Mouse (Mus musculus) forebrain, embryonic 11.5 days (tissue): ENCODE data around the gene Arhgef7. TPM values are rescaled to one million over a fixed set of nuclear protein-coding genes. Genes with fewer than 3 reads are reported as not detected.

Experiments
- ATAC-seq: fragments of 200-750 bp; cut with Nextera tagmentation; replicated peaks from 2 replicates; pipeline ENCODE4 v1.8.0; 2017; ENCODE audit warnings: moderate TSS enrichment; ENCODE audit not compliant: low FRiP score
- DNase-seq: peaks from one replicate; pipeline ENCODE4 v3.0.0-alpha.2; 2017; ENCODE audit warnings: low spot score
- H3K27ac ChIP-seq: fragments of 300-500 bp; sonication (generic); 2 replicates; pipeline ENCODE4 v1.5.1; 2014; ENCODE audit warnings: low read depth, low read length
- H3K27me3 ChIP-seq: fragments of 300-500 bp; sonication (generic); 2 replicates; pipeline ENCODE4 v1.6.1; 2014; ENCODE audit warnings: mild to moderate bottlenecking, low read length, mixed read lengths; ENCODE audit not compliant: control insufficient read depth, insufficient read depth
- H3K36me3 ChIP-seq: fragments of 300-500 bp; sonication (generic); 2 replicates; pipeline ENCODE4 v1.6.1; 2014; ENCODE audit warnings: mild to moderate bottlenecking, low read length, moderate library complexity, mixed read lengths; ENCODE audit not compliant: control insufficient read depth, insufficient read depth
- H3K4me1 ChIP-seq: fragments of 300-500 bp; sonication (generic); replicated peaks from 2 replicates; pipeline ENCODE4 v1.6.1; 2014; ENCODE audit warnings: low read length, mixed read lengths; ENCODE audit not compliant: control insufficient read depth, insufficient read depth
- H3K4me2 ChIP-seq: fragments of 300-500 bp; sonication (generic); 2 replicates; pipeline ENCODE4 v1.6.1; 2014; ENCODE audit warnings: low read depth, mild to moderate bottlenecking, low read length, moderate library complexity, mixed read lengths; ENCODE audit not compliant: severe bottlenecking
- H3K4me3 ChIP-seq: fragments of 300-500 bp; sonication (generic); 2 replicates; pipeline ENCODE4 v1.5.1; 2014; ENCODE audit warnings: low read depth, low read length
- H3K9ac ChIP-seq: fragments of 300-500 bp; sonication (generic); 2 replicates; pipeline ENCODE4 v1.6.1; 2014; ENCODE audit warnings: low read length
- H3K9me3 ChIP-seq: fragments of 300-500 bp; sonication (generic); 2 replicates; pipeline ENCODE4 v1.6.1; 2016; ENCODE audit warnings: low read length, mixed read lengths; ENCODE audit not compliant: control insufficient read depth
- WGBS: fragments of 180-500 bp; shearing (Covaris S2); extraction: QIAGEN DNeasy Blood & Tissue Kit; methylation state at CpG from one replicate; pipeline ENCODE4 v1.1.7; 2014; 5-methylcytosine and 5-hydroxymethylcytosine counted together
- polyA plus RNA-seq: library from polyadenylated mRNA; unstranded; fragments of >200 nt; fragmentation: Nextera tagmentation; extraction: Ambion mirVana; gene quantifications from 2 replicates; pipeline ENCODE4 v1.2.1, GENCODE M21; 2014

The Arhgef7 gene
- polyA plus RNA-seq, 1 experiment from 2014 or later = 81.9 TPM

DNA sequence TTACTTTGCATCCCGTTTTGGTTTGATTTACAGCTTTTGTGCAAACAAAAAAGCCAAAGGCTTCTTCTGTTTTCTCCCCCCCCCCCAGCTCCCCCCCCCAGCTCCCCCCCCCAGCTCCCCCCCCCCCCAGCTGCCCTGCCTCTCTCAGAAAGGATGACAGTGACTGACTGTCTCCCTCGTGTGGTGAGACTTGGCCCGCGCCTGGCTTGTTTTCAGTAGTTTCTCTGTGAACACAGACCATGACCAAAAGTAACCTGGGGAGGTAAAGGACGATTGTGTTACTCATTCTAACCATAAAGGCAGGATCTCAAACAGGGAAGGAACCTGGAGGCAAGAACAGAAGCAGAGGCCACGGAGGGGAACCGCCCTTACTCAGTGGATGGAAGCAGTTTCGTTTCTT, 60.7 kb downstream of the Arhgef7 start:
- no peak overlapping the region for H3K4me2 ChIP-seq
- no peaks in the 10 kb centered on the region for H3K9me3 ChIP-seq
- WGBS = 70% methylated on average over 8 of the region's 8 CpGs
- H3K9ac ChIP-seq = no peak overlapping the region
- no peaks in the 10 kb centered on the region; the same call in 1 of the 2 replicates for H3K36me3 ChIP-seq
- no peaks in the 10 kb centered on the region for H3K4me1 ChIP-seq
- no peak overlapping the region for H3K27ac ChIP-seq
- DNase-seq (no peak), ATAC-seq (no peak)
- H3K27me3 ChIP-seq = no peaks in the 10 kb centered on the region
- no peak overlapping the region for H3K4me3 ChIP-seq

DNA sequence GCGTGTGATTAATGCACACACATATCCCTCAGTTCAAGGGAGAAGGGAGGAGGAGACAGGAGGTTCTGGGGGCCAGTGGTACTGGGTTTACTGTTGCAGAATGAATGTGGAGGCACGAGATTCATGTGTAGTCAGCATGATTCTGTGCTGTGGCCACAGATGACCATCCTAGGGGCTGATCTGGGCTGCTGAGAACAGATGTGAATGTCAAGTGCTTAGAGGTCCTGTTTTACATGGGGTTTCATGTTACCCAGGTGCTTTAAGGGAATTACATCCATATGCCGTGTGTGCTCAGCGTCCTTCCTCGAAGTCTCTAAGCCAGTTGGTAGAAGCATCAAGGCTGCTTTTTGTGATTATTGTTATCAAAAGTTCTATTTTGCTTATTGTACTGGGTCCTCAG, 61.6 kb downstream of the Arhgef7 start:
- H3K9ac ChIP-seq = no peak overlapping the region
- no peak overlapping the region for H3K4me2 ChIP-seq
- ATAC-seq (no peak), DNase-seq (no peak)
- 89% methylated on average over 5 of the region's 5 CpGs for WGBS
- no peaks in the 10 kb centered on the region for H3K4me1 ChIP-seq
- no peak overlapping the region for H3K4me3 ChIP-seq
- H3K27ac ChIP-seq = no peak overlapping the region
- no peaks in the 10 kb centered on the region for H3K27me3 ChIP-seq
- H3K9me3 ChIP-seq = no peaks in the 10 kb centered on the region
- H3K36me3 ChIP-seq = no peaks in the 10 kb centered on the region

DNA sequence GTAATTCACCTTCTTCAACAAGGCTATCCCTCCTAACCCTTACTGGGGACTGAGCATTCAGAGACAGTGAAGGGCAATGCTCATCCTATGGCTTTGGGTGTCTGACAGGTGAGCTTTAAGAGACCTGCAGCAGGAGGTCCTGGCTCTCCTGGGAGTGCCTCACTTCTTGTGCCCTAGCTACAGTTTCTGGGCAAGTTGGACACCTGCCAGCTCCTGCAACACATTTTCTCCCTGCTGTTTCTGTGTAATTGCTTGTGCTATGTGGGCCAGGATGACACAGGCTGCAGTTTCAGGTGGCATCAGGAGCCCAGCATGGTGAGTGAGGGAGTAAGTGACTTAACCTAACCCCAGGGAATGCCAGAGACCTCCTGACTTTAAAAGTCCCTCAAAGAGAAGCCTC, 67.4 kb downstream of the Arhgef7 start:
- H3K27ac ChIP-seq = no peak overlapping the region

DNA sequence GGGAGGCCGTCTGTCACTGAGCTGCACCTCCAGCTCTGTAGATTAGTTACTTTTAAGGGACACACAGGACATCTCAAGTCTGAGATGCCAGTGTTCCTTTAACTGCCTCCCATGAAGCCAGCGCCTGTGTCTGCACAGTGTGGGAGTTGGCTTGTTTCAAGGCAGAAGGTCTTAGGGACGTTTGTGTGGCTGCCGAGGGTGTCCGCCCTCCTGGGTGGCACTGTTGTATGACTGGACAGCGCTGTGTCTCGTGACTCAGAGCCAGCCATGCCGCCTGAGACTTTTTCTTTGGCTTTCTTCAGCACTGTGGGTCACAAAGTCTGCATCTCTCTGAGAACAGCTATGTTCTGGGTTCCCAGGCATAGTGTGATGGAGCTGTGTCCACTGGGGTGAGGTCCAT, 69.6 kb downstream of the Arhgef7 start:
- Histone ChIP-seq H3K27me3 (no peaks in the 10 kb centered on the region), H3K4me1 (no peaks in the 10 kb centered on the region), H3K4me2 (no peak overlapping the region), H3K36me3 (no peaks in the 10 kb centered on the region; the same call in 1 of the 2 replicates), H3K9me3 (no peaks in the 10 kb centered on the region), H3K27ac (no peak overlapping the region), H3K4me3 (no peak overlapping the region), H3K9ac (no peak overlapping the region)
- ATAC-seq (no peak), DNase-seq (no peak)
- WGBS = 88% methylated on average over 8 of the region's 8 CpGs

More for the DNA sequence above, 67.4 kb downstream of the Arhgef7 start:
- no peaks in the 10 kb centered on the region for H3K27me3 ChIP-seq
- H3K4me2 ChIP-seq = no peak overlapping the region
- H3K9ac ChIP-seq = no peak overlapping the region
- H3K4me3 ChIP-seq = no peak overlapping the region
- H3K9me3 ChIP-seq = no peaks in the 10 kb centered on the region
- no peak for DNase-seq
- H3K36me3 ChIP-seq = no peaks in the 10 kb centered on the region
- no peaks in the 10 kb centered on the region for H3K4me1 ChIP-seq
- no peak for ATAC-seq

DNA sequence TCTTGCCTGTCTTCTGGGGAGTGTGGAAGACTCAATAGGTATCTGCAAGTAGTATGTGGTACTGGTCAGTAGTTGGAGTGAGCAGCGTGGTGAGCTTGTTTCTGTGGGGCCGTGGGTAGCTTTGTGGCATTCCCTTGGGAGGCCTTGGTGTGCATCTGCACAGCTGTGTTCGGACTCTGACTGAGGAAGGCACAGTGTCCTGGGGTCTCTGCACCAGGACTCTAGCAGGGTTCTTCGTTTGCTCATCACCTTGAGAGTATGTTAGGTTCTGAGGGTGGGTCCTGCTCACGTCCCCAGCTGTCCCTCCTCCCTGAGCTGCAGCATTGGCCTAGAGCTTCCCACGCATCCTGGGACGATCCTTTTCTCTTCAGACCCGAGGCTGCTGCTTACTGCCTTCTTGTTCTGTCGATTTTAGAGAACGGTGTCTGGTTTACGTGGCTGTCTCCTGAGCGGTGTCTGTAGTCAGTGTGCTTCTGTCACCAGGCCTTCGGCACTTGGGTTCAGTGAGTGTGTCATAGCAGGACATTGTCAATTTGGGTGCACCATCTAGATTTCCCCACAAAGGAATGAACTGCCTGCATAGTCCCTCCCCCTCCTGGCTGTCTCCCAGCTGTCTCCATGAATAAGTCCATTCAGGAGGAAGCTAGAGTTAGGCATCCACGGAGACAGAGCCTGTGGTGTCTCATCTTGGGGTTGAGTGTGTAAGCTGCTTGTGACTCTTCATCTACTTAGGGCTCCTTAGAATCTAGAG, 70.4 kb downstream of the Arhgef7 start:
- ATAC-seq (no peak), DNase-seq (no peak)
- no peak overlapping the region for H3K27ac ChIP-seq
- 85% methylated on average over 14 of the region's 14 CpGs for WGBS
- H3K4me2 ChIP-seq = no peak overlapping the region
- H3K9me3 ChIP-seq = no peaks in the 10 kb centered on the region
- no peaks in the 10 kb centered on the region for H3K27me3 ChIP-seq
- no peaks in the 10 kb centered on the region; the same call in 1 of the 2 replicates for H3K36me3 ChIP-seq
- no peak overlapping the region for H3K4me3 ChIP-seq
- no peak overlapping the region for H3K9ac ChIP-seq
- H3K4me1 ChIP-seq = no peaks in the 10 kb centered on the region

DNA sequence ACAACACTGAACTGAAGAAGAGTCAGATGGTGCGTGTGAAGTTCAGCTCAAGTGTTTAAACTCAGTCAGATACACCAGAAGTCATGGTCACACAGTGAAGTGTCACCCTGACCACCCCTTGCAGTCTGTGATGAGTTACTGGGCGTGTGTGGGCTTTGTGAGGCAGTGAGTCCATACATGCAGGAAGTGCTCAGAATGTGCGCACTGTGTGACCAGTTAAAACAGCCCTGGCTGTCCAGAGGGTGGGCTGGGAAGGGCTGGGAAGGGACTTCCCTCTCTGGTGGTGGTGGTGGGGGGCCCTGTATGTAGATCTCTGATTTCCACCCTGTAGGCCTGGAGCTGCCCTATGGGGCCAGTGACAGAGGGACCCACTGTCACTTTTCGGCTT, 71.0 kb downstream of the Arhgef7 start:
- no peak for DNase-seq
- no peaks in the 10 kb centered on the region for H3K9me3 ChIP-seq
- H3K9ac ChIP-seq = no peak overlapping the region
- H3K27ac ChIP-seq = no peak overlapping the region
- no peaks in the 10 kb centered on the region for H3K4me1 ChIP-seq
- no peaks in the 10 kb centered on the region for H3K27me3 ChIP-seq
- H3K36me3 ChIP-seq = no peaks in the 10 kb centered on the region; the same call in 1 of the 2 replicates
- no peak for ATAC-seq
- H3K4me2 ChIP-seq = no peak overlapping the region
- no peak overlapping the region for H3K4me3 ChIP-seq
- WGBS = 83% methylated on average over 4 of the region's 4 CpGs

DNA sequence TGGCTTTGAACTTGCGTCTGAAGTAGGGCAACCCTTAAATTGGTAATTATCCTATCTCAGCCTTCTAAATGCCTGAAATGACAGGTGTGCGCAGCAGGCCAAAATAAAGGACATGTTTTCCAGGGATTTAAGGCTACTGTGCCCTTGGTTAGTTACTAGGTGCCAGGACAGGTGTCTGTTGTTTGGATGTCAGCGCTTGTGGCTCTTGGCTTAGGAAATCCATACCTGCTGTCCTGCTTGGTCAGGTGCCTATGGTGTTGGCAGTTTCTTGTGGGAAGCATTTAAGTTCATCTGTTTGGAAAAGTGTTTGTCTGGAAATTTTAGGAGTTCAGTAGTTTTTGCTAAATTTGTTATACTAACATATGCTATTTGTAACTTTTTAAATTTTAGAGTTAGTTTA, 71.6 kb downstream of the Arhgef7 start:
- H3K27me3 ChIP-seq = no peaks in the 10 kb centered on the region
- no peak overlapping the region for H3K27ac ChIP-seq
- no peak for DNase-seq
- ATAC-seq = no peak
- H3K4me1 ChIP-seq = no peaks in the 10 kb centered on the region
- no peak overlapping the region for H3K9ac ChIP-seq
- no peaks in the 10 kb centered on the region; the same call in 1 of the 2 replicates for H3K36me3 ChIP-seq
- no peak overlapping the region for H3K4me3 ChIP-seq
- no peak overlapping the region for H3K4me2 ChIP-seq
- no peaks in the 10 kb centered on the region for H3K9me3 ChIP-seq
- 88% methylated on average over 3 of the region's 3 CpGs for WGBS

DNA sequence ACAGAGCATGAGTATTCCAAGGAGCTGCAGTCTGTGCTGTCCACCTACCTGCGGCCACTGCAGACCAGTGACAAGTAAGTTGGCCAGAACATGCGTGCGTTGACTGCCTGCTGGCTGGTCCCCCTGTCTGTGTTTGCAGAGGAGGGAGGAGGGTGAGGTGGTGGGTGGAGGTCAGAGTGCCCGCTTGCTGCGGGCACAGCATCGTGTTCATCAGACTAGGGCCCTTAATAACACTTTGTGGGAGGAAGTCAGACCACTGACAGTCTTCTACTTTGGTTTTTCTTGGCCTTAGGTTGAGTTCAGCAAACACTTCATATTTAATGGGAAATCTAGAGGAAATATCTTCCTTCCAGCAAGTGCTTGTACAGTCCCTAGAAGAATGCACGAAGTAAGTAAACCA, 73.0 kb downstream of the Arhgef7 start:
- Histone ChIP-seq H3K36me3 (peaks cover 3% of the 10 kb centered on the region), H3K4me3 (no peak overlapping the region), H3K4me1 (no peaks in the 10 kb centered on the region), H3K27ac (no peak overlapping the region), H3K9me3 (no peaks in the 10 kb centered on the region), H3K9ac (no peak overlapping the region), H3K27me3 (no peaks in the 10 kb centered on the region), H3K4me2 (no peak overlapping the region)
- 91% methylated on average over 7 of the region's 7 CpGs for WGBS
- DNase-seq (no peak), ATAC-seq (no peak)

DNA sequence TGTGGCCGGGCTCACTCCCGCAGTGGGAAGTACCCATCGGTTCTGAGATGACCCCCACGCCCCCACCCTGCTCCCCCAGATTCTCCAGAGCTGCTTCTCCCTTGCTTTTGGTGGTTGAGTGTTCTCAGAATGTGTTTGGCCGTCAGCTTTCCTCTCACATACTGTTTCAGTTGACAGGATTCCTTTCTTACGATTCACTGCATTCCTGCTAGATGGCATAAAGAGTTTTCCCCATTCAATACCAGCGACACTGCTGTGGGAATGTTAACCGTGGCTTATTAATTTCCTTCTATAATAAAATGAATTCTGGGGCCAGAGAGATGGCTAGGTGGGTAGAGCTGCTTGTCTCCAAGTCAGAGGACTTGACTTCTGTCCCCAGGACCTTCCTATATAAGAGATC, 74.0 kb downstream of the Arhgef7 start:
- ATAC-seq (no peak), DNase-seq (no peak)
- Histone ChIP-seq H3K27me3 (no peaks in the 10 kb centered on the region), H3K27ac (no peak overlapping the region), H3K4me3 (no peak overlapping the region), H3K9ac (no peak overlapping the region), H3K4me2 (no peak overlapping the region), H3K36me3 (peaks cover 3% of the 10 kb centered on the region), H3K9me3 (no peaks in the 10 kb centered on the region), H3K4me1 (no peaks in the 10 kb centered on the region)
- 66% methylated on average over 8 of the region's 8 CpGs for WGBS
